Mouse (Mus musculus) liver, embryonic 15.5 days (tissue): ENCODE measurements around the gene Zfp109. TPM values are rescaled to one million over a fixed set of nuclear protein-coding genes. Genes with fewer than 3 reads are reported as not detected.

Experiments used
- ATAC-seq: fragments of 200-750 bp; cut with Nextera tagmentation; 2 replicates; pipeline ENCODE4 v1.8.0; 2017; ENCODE audit warnings: moderate number of reproducible peaks, mild to moderate bottlenecking, moderate library complexity; ENCODE audit not compliant: insufficient read depth
- H3K27ac ChIP-seq: fragments of 300-500 bp; sonication (generic); replicated peaks from 2 replicates; pipeline ENCODE4 v1.5.1; 2015; ENCODE audit warnings: mild to moderate bottlenecking, inconsistent platforms
- H3K27me3 ChIP-seq: fragments of 300-500 bp; sonication (generic); 2 replicates; pipeline ENCODE4 v1.6.1; 2015; ENCODE audit warnings: mild to moderate bottlenecking, inconsistent platforms
- H3K36me3 ChIP-seq: fragments of 300-500 bp; sonication (generic); replicated peaks from 2 replicates; pipeline ENCODE4 v1.6.1; 2015; ENCODE audit warnings: moderate library complexity, mild to moderate bottlenecking, inconsistent platforms
- H3K4me1 ChIP-seq: fragments of 300-500 bp; sonication (generic); replicated peaks from 2 replicates; pipeline ENCODE4 v1.6.1; 2015; ENCODE audit warnings: inconsistent platforms
- H3K4me2 ChIP-seq: fragments of 300-500 bp; sonication (generic); 2 replicates; pipeline ENCODE4 v1.6.1; 2015; ENCODE audit warnings: moderate library complexity, mild to moderate bottlenecking, inconsistent platforms
- H3K4me3 ChIP-seq: fragments of 300-500 bp; sonication (generic); replicated peaks from 2 replicates; pipeline ENCODE4 v1.5.1; 2015; ENCODE audit warnings: mild to moderate bottlenecking, inconsistent platforms
- H3K9ac ChIP-seq: fragments of 300-500 bp; sonication (generic); 2 replicates; pipeline ENCODE4 v1.6.1; 2015; ENCODE audit warnings: moderate library complexity, mild to moderate bottlenecking, inconsistent platforms
- H3K9me3 ChIP-seq: fragments of 300-500 bp; sonication (generic); replicated peaks from 2 replicates; pipeline ENCODE4 v1.6.1; 2016; ENCODE audit warnings: inconsistent platforms
- WGBS: fragments of 180-500 bp; shearing (Covaris S2); methylation state at CpG from one replicate; pipeline ENCODE4 v1.1.7; 2015; ENCODE audit warnings: mixed read lengths; ENCODE audit not compliant: insufficient replicate concordance; 5-methylcytosine and 5-hydroxymethylcytosine counted together
- polyA plus RNA-seq: library from polyadenylated mRNA; unstranded; fragments of >200 nt; fragmentation: Nextera tagmentation; extraction: Ambion mirVana; gene quantifications from 2 replicates; pipeline ENCODE4 v1.2.1, GENCODE M21; 2015

Gene Zfp109
- polyA plus RNA-seq, 1 experiment from 2014 or later: 1.0 TPM

DNA sequence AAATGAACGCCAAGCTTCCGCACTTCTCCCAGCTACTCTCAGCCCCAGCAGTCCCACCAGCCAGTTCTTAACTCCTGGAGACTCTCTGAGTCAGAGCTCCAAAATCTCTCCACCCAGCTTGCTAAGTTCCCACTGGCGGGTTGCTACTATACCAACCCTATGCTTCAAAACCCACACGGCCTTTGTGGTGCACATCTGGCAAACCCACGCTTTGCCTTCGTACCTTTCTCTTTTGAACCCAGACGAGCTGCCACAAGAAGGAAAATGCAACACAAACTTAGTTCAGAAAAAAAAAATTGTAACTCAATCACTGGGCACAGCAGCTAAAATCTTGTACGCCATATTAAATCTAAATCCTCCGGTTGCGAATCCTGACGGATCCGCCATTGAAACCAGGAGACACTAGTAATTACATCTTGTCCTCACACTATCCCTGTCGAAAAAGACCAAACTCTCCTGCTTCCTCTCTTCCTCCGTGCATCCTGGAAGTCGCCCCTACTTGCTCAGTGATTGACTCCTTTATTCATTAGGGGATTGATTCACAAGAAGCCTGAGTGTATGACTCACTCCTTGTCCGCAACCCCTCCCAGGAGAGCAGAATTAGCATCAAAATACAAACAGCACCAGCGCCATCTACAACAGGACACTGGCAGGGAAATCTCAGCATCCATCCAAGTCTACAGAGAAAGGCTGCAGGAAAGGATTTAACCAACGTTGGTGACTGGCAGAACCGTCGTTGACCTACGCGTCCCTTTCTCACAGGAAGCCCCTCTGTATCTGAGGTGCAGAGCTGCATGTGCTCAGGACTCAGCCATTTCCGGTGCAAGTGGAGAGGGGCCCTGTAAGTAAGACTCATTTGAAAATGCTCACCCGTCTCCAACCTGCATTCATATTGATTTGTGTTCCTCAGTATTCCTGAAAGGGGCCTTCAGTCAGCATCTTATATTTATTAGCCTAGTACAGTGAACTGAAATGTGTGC lies 31.1 kb upstream of the Zfp109 start:
- H3K36me3 ChIP-seq: no peaks in the 10 kb centered on the region
- 66% methylated on average over 24 of the region's 24 CpGs for WGBS
- no peak overlapping the region for H3K27ac ChIP-seq
- H3K4me1 ChIP-seq: peaks cover 8% of the 10 kb centered on the region; the same call in 1 of the 2 replicates
- H3K9ac ChIP-seq: no peak overlapping the region
- H3K4me3 ChIP-seq: no peak overlapping the region
- no peaks in the 10 kb centered on the region for H3K9me3 ChIP-seq
- no peak for ATAC-seq
- no peaks in the 10 kb centered on the region for H3K27me3 ChIP-seq
- H3K4me2 ChIP-seq: no peak overlapping the region

DNA sequence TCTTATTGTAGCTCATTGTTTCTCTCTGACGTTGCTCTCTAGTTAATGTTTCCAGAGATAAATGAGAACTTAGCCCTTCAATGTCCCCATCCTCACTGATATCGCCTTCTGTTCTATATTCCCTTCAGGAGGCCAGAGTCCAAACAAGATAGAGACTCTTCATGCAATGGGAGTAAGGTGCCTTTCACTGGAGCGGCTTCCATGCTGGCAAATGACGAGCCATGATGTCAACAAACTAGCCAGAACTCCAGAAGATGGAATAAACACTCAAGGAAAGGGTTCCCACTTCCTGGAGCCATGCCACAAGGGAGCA lies 22.6 kb upstream of the Zfp109 start:
- Histone ChIP-seq H3K36me3 (no peaks in the 10 kb centered on the region), H3K27ac (no peak overlapping the region), H3K9me3 (no peaks in the 10 kb centered on the region), H3K27me3 (no peaks in the 10 kb centered on the region), H3K4me2 (no peak overlapping the region), H3K4me3 (no peak overlapping the region), H3K4me1 (peaks cover 3% of the 10 kb centered on the region; the same call in 1 of the 2 replicates), H3K9ac (no peak overlapping the region)
- no peak for ATAC-seq
- 67% methylated on average over 4 of the region's 4 CpGs for WGBS

DNA sequence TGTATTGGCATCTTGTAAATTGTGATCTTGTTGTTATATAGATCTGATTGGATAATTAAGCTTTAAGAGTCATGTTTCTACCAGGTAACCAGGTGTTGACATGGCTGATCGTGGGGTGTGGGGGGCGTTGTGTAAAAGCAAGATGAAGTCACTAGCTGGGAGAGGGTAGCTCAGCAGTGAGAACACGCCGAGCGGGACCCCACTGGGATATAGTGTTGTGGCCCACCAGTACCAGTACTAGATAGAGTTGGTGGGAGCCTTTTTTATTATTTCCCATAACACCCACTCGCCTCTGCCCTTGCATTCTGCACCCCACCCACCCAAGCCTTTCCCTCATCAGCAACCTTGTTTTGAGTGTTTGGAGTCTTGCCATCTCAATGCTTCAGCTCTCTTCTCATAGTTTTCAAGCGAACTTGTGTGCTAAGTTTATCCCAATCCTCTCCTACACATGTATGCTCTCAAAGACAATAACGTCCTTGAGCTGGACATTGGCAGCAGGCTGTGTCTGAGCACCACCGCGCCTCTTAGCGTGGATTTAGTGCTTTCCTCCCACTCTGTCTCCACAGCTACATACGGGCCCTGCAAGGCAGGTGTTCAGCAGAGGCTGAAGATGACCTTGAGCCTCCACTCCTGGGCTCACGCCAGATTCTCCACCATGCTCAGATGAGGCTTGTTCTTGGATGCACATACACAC lies 22.1 kb upstream of the Zfp109 start:
- 73% methylated on average over 13 of the region's 13 CpGs for WGBS
- no peak overlapping the region for H3K4me2 ChIP-seq
- H3K27me3 ChIP-seq: no peaks in the 10 kb centered on the region
- H3K4me3 ChIP-seq: no peak overlapping the region
- no peak overlapping the region for H3K9ac ChIP-seq
- H3K4me1 ChIP-seq: peaks cover 3% of the 10 kb centered on the region; the same call in 1 of the 2 replicates
- H3K27ac ChIP-seq: no peak overlapping the region
- no peak for ATAC-seq
- no peaks in the 10 kb centered on the region for H3K9me3 ChIP-seq
- no peaks in the 10 kb centered on the region for H3K36me3 ChIP-seq

DNA sequence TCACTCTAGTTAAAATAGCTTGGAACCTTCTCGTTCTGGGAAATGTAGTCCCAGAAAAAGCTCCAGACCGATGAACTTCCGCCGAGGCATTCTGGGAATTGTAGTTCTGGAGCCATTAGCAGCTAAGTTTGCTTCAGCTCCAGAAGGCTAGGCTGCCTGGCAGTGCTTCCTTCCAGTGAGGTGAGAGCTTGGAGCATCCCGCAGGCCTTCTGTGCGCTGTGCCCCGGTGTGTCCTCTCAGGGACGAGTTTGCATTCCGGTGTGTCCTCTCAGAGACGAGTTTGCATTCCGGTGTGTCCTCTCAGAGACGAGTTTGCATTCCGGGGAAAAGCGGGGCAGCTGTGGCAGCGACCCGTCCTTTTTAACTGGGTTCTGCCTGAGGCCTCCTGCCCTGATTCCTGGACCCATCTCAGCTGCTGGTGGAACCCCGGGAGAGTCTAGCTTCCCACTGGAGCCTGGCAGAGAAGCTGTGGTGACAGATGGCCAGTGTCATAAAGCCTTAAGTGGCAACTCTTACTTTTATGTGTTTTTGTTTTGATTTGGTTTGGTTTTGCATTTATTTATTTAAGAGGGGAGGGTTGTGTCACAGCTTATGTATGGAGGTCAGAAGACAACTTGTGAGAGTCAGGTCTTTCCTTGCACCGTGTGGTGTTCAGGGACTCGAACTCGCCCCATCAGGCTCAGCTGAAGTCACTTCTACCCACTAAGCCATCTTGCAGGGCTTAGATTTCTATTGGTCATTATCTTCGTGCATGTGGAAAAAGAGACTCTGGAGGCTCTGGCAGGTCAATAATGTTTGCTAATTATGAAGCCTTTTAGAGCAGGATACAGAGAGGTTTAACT lies 17.5 kb upstream of the Zfp109 start, which contains the start of gene Zfp108:
Zfp108 (plus strand) TSS at position 162 of the 842 bp plus-strand sequence.
- Histone ChIP-seq H3K4me1 (peaks cover 7% of the 10 kb centered on the region; the same call in 1 of the 2 replicates), H3K9ac (peak within 1 kb of the TSS; percentile 35; the same call in 1 of the 2 replicates), H3K4me3 (peak within 1 kb of the TSS; percentile 56), H3K36me3 (no peaks in the 10 kb centered on the region), H3K27ac (no peak within 1 kb of the TSS), H3K27me3 (no peaks in the 10 kb centered on the region), H3K9me3 (no peaks in the 10 kb centered on the region), H3K4me2 (peak within 1 kb of the TSS; percentile 63)
- 17% methylated on average over 21 of the region's 21 CpGs for WGBS
- ATAC-seq: peak; percentile 67

DNA sequence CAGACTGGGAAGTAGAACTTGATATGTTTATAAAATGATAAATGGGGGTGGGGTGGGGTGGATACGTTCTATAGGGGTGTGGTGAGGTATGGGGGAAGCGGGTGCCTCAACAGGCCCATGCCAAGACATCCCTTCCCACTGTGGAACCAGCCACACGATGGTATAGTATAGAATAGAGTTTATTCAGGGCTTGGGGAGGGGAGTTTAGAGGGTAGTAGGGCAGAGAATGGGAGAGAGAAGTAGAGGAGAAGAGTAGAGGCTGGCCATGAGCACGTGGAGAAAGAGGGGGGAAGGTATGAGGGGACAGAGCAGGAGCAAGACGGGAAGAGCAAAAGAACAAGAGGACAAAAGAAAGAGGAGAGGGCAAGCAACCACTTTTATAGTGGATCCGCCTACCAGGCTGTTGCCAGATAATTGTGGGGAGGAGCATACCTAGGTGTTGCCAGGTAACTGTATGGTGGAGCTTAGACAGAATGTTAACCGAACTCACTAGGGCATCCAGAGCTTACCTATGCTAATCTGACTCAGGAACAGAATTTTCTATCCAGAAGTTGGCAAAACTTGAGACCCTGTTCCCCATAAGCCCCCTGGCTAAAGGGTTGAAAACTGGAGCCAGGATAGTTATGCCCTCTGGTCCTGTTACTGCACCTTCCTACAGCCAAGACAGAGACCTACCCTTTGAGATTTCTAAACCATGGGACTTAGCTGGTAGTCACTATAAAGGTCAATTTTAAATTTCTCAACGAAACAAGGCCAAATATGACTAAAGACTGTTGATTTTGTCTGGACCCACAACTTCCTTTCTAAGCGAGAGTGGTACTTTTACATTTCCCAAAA lies 16.6 kb upstream of the Zfp109 start:
- peak overlapping the region; percentile 56 for H3K4me3 ChIP-seq
- ATAC-seq: 0 out of 2 replicates have a peak, but pooled peaks have one; percentile 18
- no peaks in the 10 kb centered on the region for H3K36me3 ChIP-seq
- no peaks in the 10 kb centered on the region for H3K27me3 ChIP-seq
- no peak overlapping the region; the same call in 1 of the 2 replicates for H3K9ac ChIP-seq
- 54% methylated on average over 9 of the region's 9 CpGs for WGBS
- H3K27ac ChIP-seq: no peak overlapping the region
- peaks cover 7% of the 10 kb centered on the region; the same call in 1 of the 2 replicates for H3K4me1 ChIP-seq
- H3K9me3 ChIP-seq: no peaks in the 10 kb centered on the region
- H3K4me2 ChIP-seq: peak overlapping the region; percentile 63

DNA sequence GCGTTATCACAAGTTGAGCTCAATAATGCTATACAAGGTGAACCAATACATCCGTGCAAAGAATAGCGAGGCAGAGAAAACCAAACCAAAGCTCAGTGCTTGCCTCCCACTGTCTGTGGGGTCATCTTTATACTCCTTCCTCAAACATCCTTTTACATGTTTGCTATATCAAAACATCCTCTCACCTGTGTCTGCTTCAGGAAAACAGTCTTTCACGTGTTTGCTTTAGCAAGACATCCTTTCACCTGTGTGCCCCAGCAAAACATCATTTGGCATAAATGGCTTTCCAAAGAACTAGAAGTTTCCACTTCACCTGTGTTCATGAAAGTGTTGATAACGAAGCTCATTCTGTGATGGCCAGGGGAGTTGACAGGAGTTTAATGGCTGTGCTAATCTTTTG lies 26.0 kb downstream of the Zfp109 start, which contains the start of gene Zfp111:
Zfp111 (minus strand) TSS at position 101 of the 400 bp plus-strand sequence.
- no peaks in the 10 kb centered on the region for H3K9me3 ChIP-seq
- peaks cover 5% of the 10 kb centered on the region; the same call in 1 of the 2 replicates for H3K4me1 ChIP-seq
- 68% methylated on average over 5 of the region's 5 CpGs for WGBS
- no peaks in the 10 kb centered on the region for H3K36me3 ChIP-seq
- H3K9ac ChIP-seq: no peak within 1 kb of the TSS
- no peak within 1 kb of the TSS for H3K27ac ChIP-seq
- H3K4me2 ChIP-seq: no peak within 1 kb of the TSS
- H3K4me3 ChIP-seq: no peak within 1 kb of the TSS
- ATAC-seq: no peak
- H3K27me3 ChIP-seq: no peaks in the 10 kb centered on the region

DNA sequence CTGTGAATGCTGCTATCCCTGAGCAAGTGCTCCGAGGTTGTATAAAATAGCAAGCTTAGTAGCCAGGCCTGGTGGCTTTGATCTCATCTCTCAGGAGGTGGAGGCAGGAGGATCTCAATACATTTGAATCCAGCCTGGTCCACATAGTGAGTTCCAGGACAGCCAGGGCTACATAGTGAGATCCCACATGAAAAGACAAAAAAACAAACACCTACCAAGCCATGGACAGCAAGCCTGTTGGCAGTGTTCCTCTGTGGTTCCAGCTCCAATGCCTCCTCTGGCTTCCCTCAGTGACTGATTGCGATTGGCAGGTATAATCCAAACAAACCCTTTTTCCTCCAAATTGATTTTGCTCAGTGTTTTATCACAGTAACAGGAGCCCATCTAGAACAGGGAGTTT lies 27.1 kb downstream of the Zfp109 start:
- no peak overlapping the region for H3K4me2 ChIP-seq
- H3K27me3 ChIP-seq: no peaks in the 10 kb centered on the region
- H3K9ac ChIP-seq: no peak overlapping the region
- H3K9me3 ChIP-seq: no peaks in the 10 kb centered on the region
- H3K4me1 ChIP-seq: peaks cover 5% of the 10 kb centered on the region; the same call in 1 of the 2 replicates
- WGBS: 61% methylated on average over 2 of the region's 2 CpGs
- no peaks in the 10 kb centered on the region for H3K36me3 ChIP-seq
- H3K4me3 ChIP-seq: no peak overlapping the region
- no peak overlapping the region for H3K27ac ChIP-seq
- no peak for ATAC-seq

DNA sequence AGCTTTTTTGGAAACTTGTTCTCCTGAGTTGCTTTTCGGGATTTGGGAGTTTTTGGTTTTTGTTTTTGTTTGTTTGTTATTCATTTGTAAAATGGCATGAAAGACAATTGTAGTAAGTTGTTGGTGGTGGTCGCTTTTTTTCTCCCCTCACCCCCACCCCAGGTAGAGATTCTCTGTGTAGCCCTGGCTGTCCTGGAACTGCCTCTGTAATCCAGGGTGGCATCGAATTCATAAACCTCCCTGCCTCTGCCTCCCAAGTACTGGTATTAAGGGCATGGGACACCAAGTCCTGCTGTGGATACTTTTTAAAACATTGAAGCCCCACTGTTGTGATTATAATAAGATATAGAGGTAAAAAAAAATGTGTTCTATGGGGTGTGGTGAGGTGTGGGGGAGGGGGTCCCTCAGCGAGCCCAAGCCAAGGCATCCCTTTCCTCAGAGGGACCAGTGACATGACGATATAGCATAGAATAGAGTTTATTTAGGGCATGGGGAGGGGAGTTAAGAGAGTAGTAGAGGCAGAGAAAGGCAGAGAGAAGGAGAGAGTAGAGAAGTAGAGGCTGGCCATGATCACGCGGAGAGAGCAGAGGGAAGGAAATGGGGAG lies 29.0 kb downstream of the Zfp109 start:
- Histone ChIP-seq H3K27me3 (no peaks in the 10 kb centered on the region), H3K4me3 (peak overlapping the region; percentile 59), H3K4me2 (peak overlapping the region; percentile 66), H3K27ac (no peak overlapping the region), H3K4me1 (peaks cover 5% of the 10 kb centered on the region; the same call in 1 of the 2 replicates), H3K36me3 (no peaks in the 10 kb centered on the region), H3K9ac (no peak overlapping the region), H3K9me3 (no peaks in the 10 kb centered on the region)
- no peak for ATAC-seq
- 44% methylated on average over 7 of the region's 7 CpGs for WGBS

DNA sequence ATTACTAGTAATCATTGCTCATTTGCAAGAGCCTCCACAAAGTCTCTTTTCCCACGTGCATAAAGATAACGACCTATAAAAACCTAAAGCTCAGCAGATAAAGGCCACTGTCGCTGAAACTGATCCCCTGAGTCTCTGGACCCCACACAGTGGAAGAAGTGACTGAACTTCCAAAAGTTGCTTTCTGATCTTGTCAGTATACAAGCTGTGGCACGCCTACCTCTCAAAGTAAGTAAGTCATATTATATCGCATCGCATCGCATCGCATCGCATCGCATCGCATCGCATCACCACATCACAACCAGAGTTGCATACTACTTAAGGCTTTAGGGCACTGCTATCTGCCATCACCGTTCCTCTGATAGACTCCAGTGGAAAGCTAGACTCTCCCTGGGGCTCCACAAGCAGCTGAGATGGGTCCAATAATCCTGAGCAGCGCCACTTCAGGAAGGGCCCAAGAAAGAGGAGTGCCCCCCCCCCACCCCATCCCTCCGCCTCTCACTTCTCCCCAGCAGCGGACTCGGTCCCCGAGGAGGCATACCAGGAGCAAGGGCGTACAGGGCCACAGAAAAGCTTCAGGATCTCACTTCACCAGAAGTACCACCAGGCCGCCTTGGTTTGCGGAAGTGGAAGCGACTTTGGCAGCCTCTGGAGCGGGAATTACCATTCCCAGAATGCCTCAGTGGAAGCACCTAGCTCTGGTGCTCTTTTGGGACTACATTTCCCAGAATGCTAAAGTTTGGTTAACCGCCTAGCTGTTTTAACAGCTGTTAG lies 29.7 kb downstream of the Zfp109 start:
- peaks cover 4% of the 10 kb centered on the region for H3K36me3 ChIP-seq
- peaks cover 5% of the 10 kb centered on the region; the same call in 1 of the 2 replicates for H3K4me1 ChIP-seq
- ATAC-seq: peak; percentile 47
- H3K4me3 ChIP-seq: peak overlapping the region; percentile 59
- H3K9ac ChIP-seq: peak overlapping the region; percentile 51
- no peaks in the 10 kb centered on the region for H3K27me3 ChIP-seq
- 14% methylated on average over 24 of the region's 24 CpGs for WGBS
- H3K27ac ChIP-seq: 0 out of 2 replicates have a peak overlapping the region, but pooled peaks have one; percentile 24
- H3K9me3 ChIP-seq: no peaks in the 10 kb centered on the region
- H3K4me2 ChIP-seq: peak overlapping the region; percentile 66
